Mouse (Mus musculus) CD4-positive, CD25-positive, alpha-beta regulatory T cell, adult 2 months (primary cell): ENCODE data around the gene Mpp2.

Experiments used
- DNase-seq: peaks from one replicate; pipeline ENCODE4 v3.0.0-alpha.2; 2012; ENCODE audit warnings: low read depth, low spot score

The Mpp2 gene

DNA sequence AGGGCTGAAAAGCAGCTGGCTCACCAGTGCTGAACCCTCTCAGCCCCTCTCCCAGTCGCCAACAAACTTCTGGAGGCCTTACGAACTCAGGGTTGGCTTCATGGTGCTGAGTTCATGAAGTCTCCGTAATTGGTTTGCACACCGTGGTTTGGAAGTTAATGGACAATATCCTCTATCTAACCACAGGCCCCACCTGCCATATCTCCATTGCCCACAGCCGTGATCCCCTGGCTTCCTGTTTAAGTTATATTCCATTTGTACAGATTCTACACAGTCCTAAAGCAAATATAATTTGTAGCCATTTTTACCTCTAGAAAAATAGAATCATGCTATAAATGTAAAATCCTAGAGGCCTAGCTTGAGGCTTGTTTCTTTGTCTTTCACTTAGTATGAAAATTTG, 15.6 kb downstream of the Mpp2 start:
- no peak for DNase-seq

DNA sequence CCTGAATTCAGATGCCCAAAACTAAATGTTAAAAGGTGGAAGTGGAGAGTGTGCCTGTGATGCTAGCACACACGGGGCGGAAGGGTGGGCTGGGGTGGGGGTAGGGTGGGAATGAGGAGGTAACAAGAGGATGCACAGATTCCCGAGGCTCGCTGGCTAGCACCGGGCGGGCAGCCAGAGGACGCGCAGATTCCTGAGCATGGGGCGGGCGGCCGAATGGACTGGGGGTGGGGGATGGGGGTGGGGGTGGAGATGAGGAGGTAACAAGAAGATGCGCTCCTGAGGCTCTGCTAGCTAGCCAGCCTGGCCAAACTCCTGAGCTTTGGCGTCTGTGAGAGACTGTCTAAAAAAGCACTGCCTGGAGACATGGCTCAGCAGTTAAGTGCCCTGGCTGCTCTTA, 17.9 kb downstream of the Mpp2 start:
- DNase-seq: no peak

GRCm38 (mm10) chr11:102069633-102070032, 18.7 kb downstream of the Mpp2 start:
- no peak for DNase-seq

DNA sequence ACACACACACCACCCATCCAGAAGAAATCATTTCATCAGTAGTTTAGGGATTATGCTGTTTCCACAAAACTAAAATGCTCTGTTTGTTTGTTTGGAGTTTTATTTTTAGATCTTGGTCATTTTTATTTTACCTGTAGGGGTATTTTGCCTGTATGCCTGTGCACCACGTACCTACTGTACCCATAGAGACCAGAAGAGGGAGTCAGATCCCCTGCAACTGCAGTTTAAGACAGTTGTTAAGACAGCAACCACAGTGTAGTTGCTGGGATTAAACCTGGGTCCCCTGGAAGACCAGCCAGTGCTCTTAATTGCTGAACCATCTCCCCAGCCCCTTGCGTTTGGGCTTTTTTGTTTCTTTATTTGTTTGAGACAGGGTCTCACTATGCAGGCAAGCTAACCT, 19.3 kb downstream of the Mpp2 start:
- peak; percentile 40 for DNase-seq

GRCm38 (mm10) chr11:102063076-102063475, 25.2 kb downstream of the Mpp2 start:
- no peak for DNase-seq

GRCm38 (mm10) chr11:102061941-102062473, 26.3 kb downstream of the Mpp2 start:
- no peak for DNase-seq

DNA sequence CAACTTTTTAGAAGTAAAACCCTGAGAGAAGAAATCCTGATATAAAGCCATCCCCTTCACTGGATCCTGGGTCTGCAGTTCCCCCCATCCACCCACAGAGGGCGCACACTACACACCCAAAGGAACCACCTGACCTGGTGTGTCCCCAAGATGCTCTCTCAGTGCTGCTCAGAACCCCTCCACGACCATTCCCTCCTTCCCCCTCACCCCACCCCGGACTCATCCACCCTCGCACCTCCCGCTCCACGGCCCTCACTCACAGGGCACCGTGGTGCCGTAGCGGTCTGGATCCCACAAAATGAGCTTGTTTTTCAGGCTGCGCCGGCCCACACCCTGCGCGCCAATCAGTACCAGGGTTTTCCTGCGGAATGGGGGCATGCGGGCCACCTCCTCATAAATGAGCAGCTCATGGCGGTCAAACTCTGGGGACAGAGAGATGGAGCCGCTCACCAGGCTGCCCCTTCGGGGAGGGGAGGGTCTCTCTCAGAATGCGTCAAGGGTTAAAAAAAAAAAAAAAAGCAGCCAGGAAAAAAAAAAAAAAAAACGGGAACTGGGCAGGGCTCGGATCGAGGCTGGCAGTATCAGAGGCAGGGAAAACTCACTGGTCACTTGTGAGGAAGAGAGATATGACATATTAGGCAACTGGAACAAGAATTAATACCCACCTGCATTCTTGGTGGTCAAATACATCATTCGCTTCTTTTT, 26.9 kb downstream of the Mpp2 start:
- DNase-seq: peak; percentile 80

DNA sequence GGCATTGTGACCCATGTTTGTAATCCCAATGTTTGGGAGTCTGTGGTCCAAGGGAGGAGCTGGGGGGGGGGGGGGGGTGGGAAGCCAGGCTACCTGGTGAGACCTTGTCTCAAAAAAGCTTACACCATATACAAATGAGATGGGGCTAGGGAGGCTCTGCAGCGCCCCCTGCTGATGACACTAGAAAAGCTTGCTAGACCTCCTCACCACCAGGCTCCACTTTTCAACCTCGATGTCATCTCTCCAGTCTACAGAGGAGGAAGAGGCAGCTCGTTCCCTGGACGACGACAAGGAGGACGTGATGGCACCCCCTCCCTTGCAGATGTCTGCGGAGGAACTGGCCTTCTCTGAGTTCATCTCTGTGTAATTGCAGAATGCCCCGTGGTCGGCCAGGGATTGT, 34.5 kb downstream of the Mpp2 start:
- DNase-seq: peak; percentile 64

GRCm38 (mm10) chr11:102053183-102053582, 35.1 kb downstream of the Mpp2 start:
- no peak for DNase-seq

DNA sequence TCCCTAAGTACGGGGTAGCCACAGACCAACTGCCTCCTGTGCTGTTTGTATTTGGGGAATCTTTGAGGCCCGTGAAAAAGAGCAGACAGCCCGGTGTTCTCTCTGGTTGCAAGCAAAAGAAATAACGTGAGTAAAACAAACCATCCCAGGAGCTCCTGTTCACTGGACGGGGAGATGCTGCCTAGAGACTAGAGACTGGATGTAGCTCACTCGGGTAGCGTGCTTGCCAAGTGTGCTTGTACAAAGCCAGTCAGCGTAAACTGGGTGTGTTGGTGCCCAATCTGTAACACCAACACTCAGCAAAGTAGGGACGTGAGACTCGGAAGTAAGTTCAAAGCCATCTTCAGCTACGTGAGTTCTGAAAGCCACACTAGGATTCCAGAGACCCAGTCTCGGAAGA, 35.6 kb downstream of the Mpp2 start:
- DNase-seq: no peak

GRCm38 (mm10) chr11:102051954-102052353, 36.4 kb downstream of the Mpp2 start:
- no peak for DNase-seq

DNA sequence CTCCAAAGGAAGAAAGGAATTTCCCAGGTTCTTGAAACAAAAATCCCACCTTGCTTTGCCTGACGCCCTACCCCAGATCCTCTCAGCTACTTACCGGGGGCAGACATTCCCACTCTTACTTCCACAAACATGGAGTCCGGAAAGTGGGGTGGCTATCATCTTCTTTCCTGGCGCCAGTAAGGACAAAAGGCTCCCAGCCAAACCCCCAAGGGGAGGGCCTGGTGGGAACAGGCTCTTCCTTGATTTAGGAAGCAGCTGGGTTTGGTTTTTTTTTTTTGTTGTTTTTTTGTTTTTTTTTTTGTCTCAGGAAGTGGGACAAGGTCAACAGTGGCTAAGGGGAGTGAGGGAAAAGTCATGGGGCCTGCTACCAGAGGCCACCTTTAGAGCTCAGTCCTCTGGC, 36.8 kb downstream of the Mpp2 start:
- DNase-seq: no peak

- no peak for DNase-seq
These were observed 38.3 kb downstream of the Mpp2 start for GRCm38 (mm10) chr11:102049875-102050482.

DNA sequence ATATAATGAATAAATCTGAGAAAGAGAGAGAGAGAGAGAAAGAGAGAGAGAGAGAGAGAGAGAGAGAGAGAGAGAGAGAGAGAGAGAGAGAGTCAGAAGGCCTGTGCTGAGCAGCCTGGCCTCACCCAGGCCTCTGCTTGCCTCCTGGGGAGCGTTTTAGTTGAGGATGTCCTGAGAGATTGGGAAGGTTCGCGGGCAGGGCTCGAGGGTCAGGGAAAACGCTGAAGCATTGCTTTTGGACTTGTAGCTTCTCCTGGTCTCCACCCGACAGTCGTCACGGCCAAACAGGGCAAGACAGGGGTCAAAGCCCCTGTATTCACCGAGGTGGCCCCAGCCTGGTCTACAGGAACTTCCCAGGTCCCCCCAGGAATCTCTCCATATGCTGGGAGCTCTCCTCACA, 41.7 kb downstream of the Mpp2 start:
- DNase-seq: no peak

GRCm38 (mm10) chr11:102044691-102045212, 43.6 kb downstream of the Mpp2 start:
- DNase-seq: no peak

- no peak for DNase-seq
These were observed 44.9 kb downstream of the Mpp2 start for GRCm38 (mm10) chr11:102043381-102043780.

GRCm38 (mm10) chr11:102042971-102043370, 45.3 kb downstream of the Mpp2 start:
- DNase-seq: no peak

- DNase-seq: no peak
These were observed 46.9 kb downstream of the Mpp2 start, which contains the start of gene Cd300lg for GRCm38 (mm10) chr11:102041350-102041949. Cd300lg (plus strand) TSS chr11:102041509.

GRCm38 (mm10) chr11:102040646-102041045, 47.7 kb downstream of the Mpp2 start:
- DNase-seq: peak; percentile 16

GRCm38 (mm10) chr11:102040138-102040524, 48.2 kb downstream of the Mpp2 start:
- DNase-seq: peak; percentile 75

DNA sequence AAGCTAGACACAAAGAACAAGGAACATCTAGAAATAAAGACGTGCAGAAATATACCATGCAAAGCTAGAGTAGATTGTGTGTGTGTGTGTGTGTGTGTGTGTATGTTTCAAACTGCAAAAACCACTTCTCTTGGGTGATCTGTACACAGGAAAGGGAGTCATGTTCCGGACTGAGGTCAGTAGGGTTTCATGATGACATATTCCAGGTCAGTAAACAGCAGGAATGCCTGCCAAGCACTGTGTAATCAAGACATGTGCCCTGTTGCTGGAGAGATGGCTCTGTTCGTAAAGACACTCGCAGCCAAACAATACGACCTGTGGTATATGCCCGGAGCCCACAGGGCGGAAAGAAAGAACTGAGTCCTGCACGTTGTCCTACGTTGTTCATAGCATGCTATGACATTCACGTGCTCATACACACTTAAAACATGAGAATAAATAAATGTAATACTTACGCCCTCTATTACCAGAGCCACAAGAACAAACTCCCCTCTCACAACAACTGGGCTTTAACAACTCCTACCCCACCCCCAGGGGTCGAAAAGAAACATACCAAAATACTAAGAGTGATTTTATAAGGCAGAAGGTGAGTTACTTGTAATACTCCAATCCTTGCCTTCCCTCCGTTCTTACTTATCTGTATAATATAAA, 48.7 kb downstream of the Mpp2 start:
- DNase-seq: no peak

DNA sequence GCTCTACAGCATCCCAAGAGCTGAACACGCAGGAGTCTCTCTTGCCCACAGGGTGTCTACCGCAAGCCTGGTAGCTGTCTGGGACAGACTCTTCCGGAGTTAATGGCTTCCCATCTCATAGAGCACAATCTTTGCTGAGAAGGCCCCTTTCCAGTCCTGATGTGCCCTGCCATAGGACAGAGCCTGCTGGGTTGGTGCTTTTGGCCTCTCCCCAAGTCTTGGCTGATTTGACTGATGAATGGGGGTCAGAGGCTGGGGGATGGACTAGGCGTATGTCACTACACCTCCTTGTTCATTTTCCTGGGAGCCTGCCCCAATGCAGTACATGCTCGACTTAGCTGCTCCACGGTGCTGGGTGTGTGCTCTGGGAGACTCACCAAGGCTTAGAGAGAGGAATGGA, 50.5 kb downstream of the Mpp2 start:
- DNase-seq: no peak
